Mouse (Mus musculus): ENCODE measurements around the gene Zfp566. TPM values are rescaled to one million over a fixed set of nuclear protein-coding genes. Genes with fewer than 3 reads are reported as not detected.

The Zfp566 gene
- polyA plus RNA-seq, 1 experiment from 2014 or later, result 1.4 TPM

- Histone ChIP-seq H3K4me2 (ENCODE audit: low read depth, low read length) (no peak overlapping the region), H3K27me3 (ENCODE audit: control insufficient read depth, insufficient read depth, low read depth, low read length) (no peaks in the 10 kb centered on the region), H3K36me3 (ENCODE audit: control insufficient read depth, insufficient read depth) (peaks cover 18% of the 10 kb centered on the region), H3K9me3 (replicated peaks; ENCODE audit: control insufficient read depth, low read length) (no peaks in the 10 kb centered on the region; the same call in 1 of the 2 replicates), H3K9ac (ENCODE audit: low read depth, low read length) (no peak overlapping the region), H3K27ac (ENCODE audit: low read length) (no peak overlapping the region), H3K4me1 (ENCODE audit: control insufficient read depth, low read depth, low read length) (peaks cover 13% of the 10 kb centered on the region), H3K4me3 (ENCODE audit: low read depth, low read length) (no peak overlapping the region)
- WGBS (ENCODE audit: insufficient replicate concordance), result 79% methylated on average over 13 of the region's 13 CpGs
- ATAC-seq (ENCODE audit: low read depth), result no peak
These were observed 9.0 kb upstream of the Zfp566 start for GRCm38 (mm10) chr7:30099297-30099696.

- no peak for ATAC-seq (ENCODE audit: low read depth)
- H3K36me3 ChIP-seq (ENCODE audit: control insufficient read depth, insufficient read depth), result no peaks in the 10 kb centered on the region
- H3K4me3 ChIP-seq (ENCODE audit: low read depth, low read length), result peak overlapping the region; percentile 74
- no peaks in the 10 kb centered on the region for H3K27me3 ChIP-seq (ENCODE audit: control insufficient read depth, insufficient read depth, low read depth, low read length)
- no peaks in the 10 kb centered on the region for H3K9me3 ChIP-seq (replicated peaks; ENCODE audit: control insufficient read depth, low read length)
- peak overlapping the region; percentile 76 for H3K4me2 ChIP-seq (ENCODE audit: low read depth, low read length)
- H3K9ac ChIP-seq (ENCODE audit: low read depth, low read length), result peak overlapping the region; percentile 32
- H3K27ac ChIP-seq (ENCODE audit: low read length), result no peak overlapping the region
- 22% methylated on average over 5 of the region's 5 CpGs for WGBS (ENCODE audit: insufficient replicate concordance)
- peaks cover 23% of the 10 kb centered on the region for H3K4me1 ChIP-seq (ENCODE audit: control insufficient read depth, low read depth, low read length)
These were observed 5.3 kb upstream of the Zfp566 start for GRCm38 (mm10) chr7:30095551-30096125.

- peak; percentile 67 for ATAC-seq (ENCODE audit: low read depth)
- under 1% methylated on average over 26 of the region's 26 CpGs for WGBS (ENCODE audit: insufficient replicate concordance)
- peak within 1 kb of the TSS; percentile 74 for H3K4me3 ChIP-seq (ENCODE audit: low read depth, low read length)
These were observed 4.5 kb upstream of the Zfp566 start, which contains the start of gene Zfp260 for GRCm38 (mm10) chr7:30094646-30095429. Zfp260 (plus strand) TSS chr7:30094777.

GRCm38 (mm10) chr7:30093918-30094415, 3.6 kb upstream of the Zfp566 start:
- Histone ChIP-seq H3K4me3 (ENCODE audit: low read depth, low read length) (peak overlapping the region; percentile 74), H3K9ac (ENCODE audit: low read depth, low read length) (no peak overlapping the region), H3K27me3 (ENCODE audit: control insufficient read depth, insufficient read depth, low read depth, low read length) (no peaks in the 10 kb centered on the region), H3K27ac (ENCODE audit: low read length) (no peak overlapping the region), H3K4me1 (ENCODE audit: control insufficient read depth, low read depth, low read length) (peaks cover 32% of the 10 kb centered on the region), H3K36me3 (ENCODE audit: control insufficient read depth, insufficient read depth) (no peaks in the 10 kb centered on the region), H3K9me3 (replicated peaks; ENCODE audit: control insufficient read depth, low read length) (no peaks in the 10 kb centered on the region), H3K4me2 (ENCODE audit: low read depth, low read length) (peak overlapping the region; percentile 76)
- WGBS (ENCODE audit: insufficient replicate concordance), result 70% methylated on average over 6 of the region's 6 CpGs
- no peak for ATAC-seq (ENCODE audit: low read depth)

More at GRCm38 (mm10) chr7:30094646-30095429, 4.5 kb upstream of the Zfp566 start, which contains the start of gene Zfp260:
- Histone ChIP-seq H3K4me2 (ENCODE audit: low read depth, low read length) (peak within 1 kb of the TSS; percentile 76), H3K27me3 (ENCODE audit: control insufficient read depth, insufficient read depth, low read depth, low read length) (no peaks in the 10 kb centered on the region), H3K36me3 (ENCODE audit: control insufficient read depth, insufficient read depth) (no peaks in the 10 kb centered on the region), H3K27ac (ENCODE audit: low read length) (peak within 1 kb of the TSS; percentile 81), H3K4me1 (ENCODE audit: control insufficient read depth, low read depth, low read length) (peaks cover 24% of the 10 kb centered on the region), H3K9me3 (replicated peaks; ENCODE audit: control insufficient read depth, low read length) (no peaks in the 10 kb centered on the region), H3K9ac (ENCODE audit: low read depth, low read length) (peak within 1 kb of the TSS; percentile 74)

- peaks cover 29% of the 10 kb centered on the region for H3K4me1 ChIP-seq (ENCODE audit: control insufficient read depth, low read depth, low read length)
- 66% methylated on average over 9 of the region's 9 CpGs for WGBS (ENCODE audit: insufficient replicate concordance)
- ATAC-seq (ENCODE audit: low read depth), result no peak
These were observed 2.3 kb upstream of the Zfp566 start for GRCm38 (mm10) chr7:30092666-30093065.

GRCm38 (mm10) chr7:30090970-30091585, 751 bp upstream of the Zfp566 start:
- no peaks in the 10 kb centered on the region for H3K9me3 ChIP-seq (replicated peaks; ENCODE audit: control insufficient read depth, low read length)
- H3K27ac ChIP-seq (ENCODE audit: low read length), result peak overlapping the region; percentile 39; the same call in 1 of the 2 replicates
- no peaks in the 10 kb centered on the region for H3K27me3 ChIP-seq (ENCODE audit: control insufficient read depth, insufficient read depth, low read depth, low read length)
- peak overlapping the region; percentile 73 for H3K4me3 ChIP-seq (ENCODE audit: low read depth, low read length)
- WGBS (ENCODE audit: insufficient replicate concordance), result 5% methylated on average over 9 of the region's 9 CpGs
- no peak for ATAC-seq (ENCODE audit: low read depth)
- H3K4me2 ChIP-seq (ENCODE audit: low read depth, low read length), result peak overlapping the region; percentile 90
- H3K9ac ChIP-seq (ENCODE audit: low read depth, low read length), result peak overlapping the region; percentile 54
- no peaks in the 10 kb centered on the region for H3K36me3 ChIP-seq (ENCODE audit: control insufficient read depth, insufficient read depth)
- peaks cover 26% of the 10 kb centered on the region for H3K4me1 ChIP-seq (ENCODE audit: control insufficient read depth, low read depth, low read length)

More at GRCm38 (mm10) chr7:30092666-30093065, 2.3 kb upstream of the Zfp566 start:
- Histone ChIP-seq H3K4me2 (ENCODE audit: low read depth, low read length) (no peak overlapping the region), H3K36me3 (ENCODE audit: control insufficient read depth, insufficient read depth) (no peaks in the 10 kb centered on the region), H3K9ac (ENCODE audit: low read depth, low read length) (no peak overlapping the region), H3K27me3 (ENCODE audit: control insufficient read depth, insufficient read depth, low read depth, low read length) (no peaks in the 10 kb centered on the region), H3K27ac (ENCODE audit: low read length) (no peak overlapping the region), H3K4me3 (ENCODE audit: low read depth, low read length) (no peak overlapping the region), H3K9me3 (replicated peaks; ENCODE audit: control insufficient read depth, low read length) (no peaks in the 10 kb centered on the region)

GRCm38 (mm10) chr7:30089405-30089804, 922 bp downstream of the Zfp566 start:
- Histone ChIP-seq H3K27me3 (ENCODE audit: control insufficient read depth, insufficient read depth, low read depth, low read length) (no peaks in the 10 kb centered on the region), H3K36me3 (ENCODE audit: control insufficient read depth, insufficient read depth) (no peaks in the 10 kb centered on the region), H3K4me2 (ENCODE audit: low read depth, low read length) (peak overlapping the region; percentile 99), H3K9ac (ENCODE audit: low read depth, low read length) (peak overlapping the region; percentile 69), H3K9me3 (replicated peaks; ENCODE audit: control insufficient read depth, low read length) (no peaks in the 10 kb centered on the region), H3K4me3 (ENCODE audit: low read depth, low read length) (peak overlapping the region; percentile 73), H3K4me1 (ENCODE audit: control insufficient read depth, low read depth, low read length) (peaks cover 20% of the 10 kb centered on the region), H3K27ac (ENCODE audit: low read length) (no peak overlapping the region)
- 16% methylated on average over 6 of the region's 6 CpGs for WGBS (ENCODE audit: insufficient replicate concordance)
- no peak for ATAC-seq (ENCODE audit: low read depth)

- Histone ChIP-seq H3K36me3 (ENCODE audit: control insufficient read depth, insufficient read depth) (no peaks in the 10 kb centered on the region), H3K27ac (ENCODE audit: low read length) (no peak overlapping the region), H3K4me2 (ENCODE audit: low read depth, low read length) (no peak overlapping the region), H3K9ac (ENCODE audit: low read depth, low read length) (no peak overlapping the region), H3K27me3 (ENCODE audit: control insufficient read depth, insufficient read depth, low read depth, low read length) (no peaks in the 10 kb centered on the region), H3K4me3 (ENCODE audit: low read depth, low read length) (no peak overlapping the region), H3K9me3 (replicated peaks; ENCODE audit: control insufficient read depth, low read length) (no peaks in the 10 kb centered on the region), H3K4me1 (ENCODE audit: control insufficient read depth, low read depth, low read length) (peaks cover 15% of the 10 kb centered on the region)
- 66% methylated on average over 9 of the region's 9 CpGs for WGBS (ENCODE audit: insufficient replicate concordance)
- no peak for ATAC-seq (ENCODE audit: low read depth)
These were observed 3.8 kb downstream of the Zfp566 start for GRCm38 (mm10) chr7:30086524-30086923.
